Mouse (Mus musculus) lung, adult 2 months (tissue): ENCODE results near the gene Exoc3l2.

Source experiments
- CTCF ChIP-seq: fragments of 200-500 bp; IDR thresholded peaks from 2 replicates; pipeline ENCODE4 v1.5.1; 2011; ENCODE audit warnings: mild to moderate bottlenecking, low read length, control low read depth; ENCODE audit not compliant: insufficient read depth
- POLR2A ChIP-seq: fragments of 200-500 bp; IDR thresholded peaks from 2 replicates; pipeline ENCODE4 v1.6.1; 2011; ENCODE audit warnings: low read depth, mild to moderate bottlenecking, control low read depth, low read length, borderline replicate concordance; ENCODE audit errors: extremely low read depth

DNA sequence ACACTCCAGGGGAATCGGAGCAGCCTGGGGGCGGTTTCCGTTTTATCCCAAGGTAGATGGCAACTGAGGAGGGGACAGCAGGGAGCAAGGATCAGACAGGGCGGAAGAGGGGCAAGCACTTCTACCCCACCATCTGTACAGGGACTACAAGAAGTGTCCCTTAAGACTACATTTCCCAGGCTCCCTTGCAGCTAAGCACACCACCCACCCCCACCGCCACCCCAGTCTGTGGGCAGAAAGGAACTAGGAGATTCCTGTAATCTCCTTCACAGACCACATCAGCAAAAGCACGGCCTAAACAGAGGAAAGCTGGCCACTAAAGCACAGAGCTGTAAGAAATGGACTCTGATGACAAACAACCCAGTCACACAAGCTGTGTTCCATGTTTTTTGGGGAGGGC, 36.8 kb upstream of the Exoc3l2 start:
- TF ChIP-seq CTCF, result no peak
- no peak for TF ChIP-seq POLR2A
